Mouse (Mus musculus) hindbrain, embryonic 16.5 days (tissue): ENCODE data around the gene Sympk. TPM values are rescaled to one million over a fixed set of nuclear protein-coding genes. Genes with fewer than 3 reads are reported as not detected.
A peak's percentile ranks its signal among the peaks of the same experiment; 100 is the strongest.

Experiments
- ATAC-seq: fragments of 200-750 bp; cut with Nextera tagmentation; 2 replicates; pipeline ENCODE4 v1.8.0; 2017; ENCODE audit warnings: moderate TSS enrichment, moderate library complexity
- H3K27ac ChIP-seq: fragments of 300-500 bp; sonication (generic); 2 replicates; pipeline ENCODE4 v1.5.1; 2014; ENCODE audit warnings: low read depth, mild to moderate bottlenecking, control low read depth, low read length, moderate library complexity
- H3K27me3 ChIP-seq: fragments of 300-500 bp; sonication (generic); replicated peaks from 2 replicates; pipeline ENCODE4 v1.6.1; 2014; ENCODE audit warnings: low read length; ENCODE audit not compliant: control insufficient read depth, insufficient read depth
- H3K36me3 ChIP-seq: fragments of 300-500 bp; sonication (generic); 2 replicates; pipeline ENCODE4 v1.6.1; 2014; ENCODE audit warnings: mild to moderate bottlenecking, low read length, moderate library complexity, mixed read lengths; ENCODE audit not compliant: control insufficient read depth, insufficient read depth
- H3K4me1 ChIP-seq: fragments of 300-500 bp; sonication (generic); 2 replicates; pipeline ENCODE4 v1.6.1; 2014; ENCODE audit warnings: low read depth, low read length; ENCODE audit not compliant: control insufficient read depth, insufficient read depth
- H3K4me2 ChIP-seq: fragments of 300-500 bp; sonication (generic); 2 replicates; pipeline ENCODE4 v1.6.1; 2014; ENCODE audit warnings: mild to moderate bottlenecking, low read length, control low read depth, moderate library complexity
- H3K4me3 ChIP-seq: fragments of 300-500 bp; sonication (generic); 2 replicates; pipeline ENCODE4 v1.5.1; 2014; ENCODE audit warnings: mild to moderate bottlenecking, low read length, control low read depth, moderate library complexity
- H3K9ac ChIP-seq: fragments of 300-500 bp; sonication (generic); 2 replicates; pipeline ENCODE4 v1.6.1; 2014; ENCODE audit warnings: low read depth, mild to moderate bottlenecking, control low read depth, low read length, moderate library complexity
- H3K9me3 ChIP-seq: fragments of 300-500 bp; sonication (generic); 2 replicates; pipeline ENCODE4 v1.6.1; 2014; ENCODE audit warnings: mild to moderate bottlenecking, low read length, moderate library complexity; ENCODE audit not compliant: control insufficient read depth
- WGBS: fragments of 180-500 bp; shearing (Covaris S2); extraction: QIAGEN DNeasy Blood & Tissue Kit; methylation state at CpG from one replicate; pipeline ENCODE4 v1.1.7; 2014; 5-methylcytosine and 5-hydroxymethylcytosine counted together
- polyA plus RNA-seq: library from polyadenylated mRNA; unstranded; fragments of >200 nt; fragmentation: Nextera tagmentation; extraction: Ambion mirVana; gene quantifications from 2 replicates; pipeline ENCODE4 v1.2.1, GENCODE M21; 2015

The Sympk gene
- polyA plus RNA-seq, 1 experiment from 2014 or later: 24.1 TPM

DNA sequence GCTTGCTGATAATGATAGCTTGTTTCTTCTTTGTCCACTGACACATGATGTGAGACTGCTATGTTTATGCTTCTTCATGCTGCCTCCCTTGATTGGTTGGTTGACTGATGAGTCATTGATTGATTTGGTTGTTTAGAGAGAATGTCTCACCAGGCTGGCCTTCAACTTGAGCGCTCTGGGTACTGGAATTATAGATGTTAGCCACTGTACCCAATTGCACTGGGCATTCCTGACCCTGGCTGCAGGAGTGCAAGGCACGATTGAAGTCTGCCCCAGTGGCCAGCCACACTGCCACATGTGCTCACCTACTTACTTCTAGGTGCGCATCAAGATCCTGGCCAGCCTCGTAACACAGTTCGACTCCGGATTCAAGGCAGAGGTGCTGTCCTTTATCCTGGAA lies 20.4 kb downstream of the Sympk start:
- no peaks in the 10 kb centered on the region for H3K4me1 ChIP-seq
- H3K27me3 ChIP-seq: no peaks in the 10 kb centered on the region
- H3K36me3 ChIP-seq: peaks cover 78% of the 10 kb centered on the region
- no peak overlapping the region for H3K9ac ChIP-seq
- H3K9me3 ChIP-seq: no peaks in the 10 kb centered on the region
- no peak overlapping the region for H3K27ac ChIP-seq
- no peak overlapping the region for H3K4me3 ChIP-seq
- ATAC-seq: no peak
- H3K4me2 ChIP-seq: no peak overlapping the region
- WGBS: 92% methylated on average over 6 of the region's 6 CpGs

DNA sequence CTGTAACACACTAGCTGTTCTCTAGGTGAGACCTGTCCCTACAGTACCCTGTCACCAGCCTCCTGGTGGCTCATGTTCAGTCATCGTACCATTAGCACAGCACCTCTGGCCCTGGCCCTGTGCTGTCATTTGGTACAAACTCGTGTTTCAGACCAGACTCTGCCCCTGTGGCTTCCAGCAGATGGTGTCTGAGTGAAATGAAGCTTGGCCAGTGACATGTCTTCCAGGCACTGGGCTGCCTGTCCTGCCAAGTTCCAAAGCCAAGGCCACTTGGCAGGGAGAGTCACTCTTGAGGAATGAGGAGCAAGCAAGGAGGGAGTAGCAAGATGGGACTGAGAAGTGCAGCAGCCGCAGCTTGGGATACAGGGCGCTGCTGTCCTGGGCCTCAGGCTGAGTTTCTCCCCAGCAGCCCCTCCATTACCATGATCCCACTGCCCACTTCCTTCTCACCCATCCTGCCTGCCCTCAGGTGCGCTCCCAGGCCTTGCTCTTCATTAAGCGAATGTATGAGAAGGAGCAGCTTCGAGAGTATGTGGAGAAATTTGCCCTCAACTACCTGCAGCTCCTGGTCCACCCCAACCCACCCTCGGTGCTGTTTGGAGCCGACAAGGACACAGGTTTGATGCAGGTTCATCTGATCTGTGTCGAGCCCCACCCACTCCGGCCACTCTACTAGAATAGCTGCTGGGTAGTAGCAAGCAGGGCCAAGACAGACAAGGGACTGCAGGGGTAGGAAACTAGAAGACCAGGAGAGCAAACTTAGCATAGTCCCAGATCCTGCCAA lies 22.3 kb downstream of the Sympk start:
- Histone ChIP-seq H3K27ac (no peak overlapping the region), H3K36me3 (peaks cover 76% of the 10 kb centered on the region), H3K4me3 (no peak overlapping the region), H3K9ac (no peak overlapping the region), H3K9me3 (no peaks in the 10 kb centered on the region), H3K4me1 (no peaks in the 10 kb centered on the region), H3K4me2 (no peak overlapping the region), H3K27me3 (no peaks in the 10 kb centered on the region)
- 87% methylated on average over 11 of the region's 11 CpGs for WGBS
- ATAC-seq: 0 out of 2 replicates have a peak, but pooled peaks have one; percentile 10

DNA sequence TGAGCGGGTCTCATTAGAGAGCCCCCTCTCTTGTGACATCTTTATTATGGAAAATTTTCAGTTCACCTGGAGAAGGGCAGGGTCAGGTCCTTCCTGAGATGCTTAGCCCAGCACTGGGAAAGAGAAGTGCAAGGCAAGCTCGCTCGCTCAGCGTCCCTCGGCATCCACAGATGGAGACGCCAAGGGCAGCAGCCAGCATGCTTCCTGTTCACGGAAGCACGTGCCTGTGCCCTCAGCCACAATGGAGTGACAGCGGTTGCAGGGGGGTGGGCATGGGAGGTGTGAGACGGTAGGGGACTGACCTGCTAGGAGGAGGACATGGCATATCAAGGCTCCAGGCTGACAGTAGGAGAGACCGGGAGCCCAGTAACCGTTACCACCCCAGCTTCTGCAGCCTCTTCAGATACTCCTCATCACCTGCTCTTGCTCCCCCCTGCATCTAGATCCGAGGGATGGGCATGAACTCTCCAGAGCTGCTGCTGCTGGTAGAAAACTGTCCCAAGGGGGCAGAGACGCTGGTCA lies 23.9 kb downstream of the Sympk start:
- whole genome bisulfite sequencing: 90% methylated on average over 14 of the region's 14 CpGs
- Histone ChIP-seq H3K4me1 (no peaks in the 10 kb centered on the region), H3K36me3 (peaks cover 68% of the 10 kb centered on the region), H3K9ac (no peak overlapping the region), H3K9me3 (no peaks in the 10 kb centered on the region), H3K27ac (no peak overlapping the region), H3K4me2 (no peak overlapping the region), H3K27me3 (no peaks in the 10 kb centered on the region), H3K4me3 (no peak overlapping the region)
- ATAC-seq: no peak

DNA sequence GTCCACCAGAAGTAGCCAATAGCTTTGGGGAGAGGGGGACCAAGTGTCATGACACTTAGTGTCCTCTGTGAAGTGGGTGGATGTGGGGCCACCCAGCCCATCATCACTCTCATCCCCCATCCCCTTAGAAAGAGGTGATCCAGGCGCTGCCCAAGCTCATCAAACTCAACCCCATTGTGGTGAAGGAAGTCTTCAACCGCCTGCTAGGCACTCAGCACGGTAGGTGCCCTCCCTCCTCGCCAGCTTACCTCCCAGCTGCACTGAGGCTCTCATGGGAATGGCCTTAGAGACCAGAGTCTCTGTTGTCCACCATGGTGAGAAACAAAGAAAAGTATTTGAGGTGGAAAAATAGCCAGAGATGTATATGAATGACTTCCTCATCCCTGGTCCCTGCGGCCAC lies 25.1 kb downstream of the Sympk start:
- H3K4me3 ChIP-seq: no peak overlapping the region
- no peak overlapping the region for H3K9ac ChIP-seq
- H3K27me3 ChIP-seq: no peaks in the 10 kb centered on the region
- peaks cover 60% of the 10 kb centered on the region for H3K36me3 ChIP-seq
- no peak overlapping the region for H3K4me2 ChIP-seq
- H3K4me1 ChIP-seq: no peaks in the 10 kb centered on the region; the same call in 1 of the 2 replicates
- 90% methylated on average over 5 of the region's 5 CpGs for WGBS
- no peak overlapping the region for H3K27ac ChIP-seq
- no peak for ATAC-seq
- no peaks in the 10 kb centered on the region for H3K9me3 ChIP-seq

DNA sequence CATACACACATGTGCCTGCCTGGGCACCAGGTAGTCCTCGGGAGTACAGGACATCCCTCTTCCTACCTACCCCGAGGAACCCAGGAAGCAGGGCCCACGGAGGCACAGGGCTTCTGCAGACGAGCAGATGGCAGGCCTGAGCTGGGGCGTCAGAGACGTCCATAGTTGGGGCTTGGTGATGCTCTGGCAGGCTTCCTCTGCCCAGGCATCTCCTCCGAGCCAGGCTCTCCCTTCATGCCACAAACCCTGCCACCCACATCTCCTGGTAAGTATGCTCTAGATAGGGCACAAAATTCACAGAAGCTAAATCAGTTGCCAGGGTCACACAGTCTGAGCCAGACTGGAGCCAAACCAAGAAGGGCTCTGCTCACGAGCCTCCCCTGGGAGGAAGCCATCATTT lies 26.0 kb downstream of the Sympk start:
- no peak overlapping the region for H3K4me3 ChIP-seq
- no peaks in the 10 kb centered on the region for H3K9me3 ChIP-seq
- no peak for ATAC-seq
- WGBS: 87% methylated on average over 8 of the region's 8 CpGs
- H3K27me3 ChIP-seq: no peaks in the 10 kb centered on the region
- H3K4me2 ChIP-seq: no peak overlapping the region
- no peak overlapping the region for H3K9ac ChIP-seq
- no peaks in the 10 kb centered on the region; the same call in 1 of the 2 replicates for H3K4me1 ChIP-seq
- peaks cover 51% of the 10 kb centered on the region for H3K36me3 ChIP-seq
- no peak overlapping the region for H3K27ac ChIP-seq

DNA sequence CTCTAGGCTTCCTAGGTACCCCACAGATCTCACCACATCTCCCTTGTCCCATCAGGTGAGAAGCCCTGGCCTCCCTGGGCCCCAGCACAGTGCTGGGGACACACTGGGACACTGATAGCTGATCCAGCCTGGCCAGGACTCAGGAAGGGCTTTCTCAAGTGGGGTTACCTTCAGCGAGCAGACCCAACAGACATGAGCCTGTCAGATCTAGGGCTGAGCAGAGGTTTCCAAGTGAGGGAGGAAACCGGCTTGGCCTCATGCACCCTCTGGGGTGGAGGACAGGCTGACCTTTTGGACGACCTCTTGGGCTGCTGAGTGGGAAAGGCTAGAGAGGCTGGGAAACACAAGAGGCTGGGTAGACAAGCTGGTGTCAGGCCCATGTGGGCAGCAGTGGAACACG lies 27.0 kb downstream of the Sympk start:
- Histone ChIP-seq H3K9me3 (no peaks in the 10 kb centered on the region), H3K4me2 (no peak overlapping the region), H3K36me3 (peaks cover 43% of the 10 kb centered on the region), H3K4me1 (no peaks in the 10 kb centered on the region; the same call in 1 of the 2 replicates), H3K27me3 (no peaks in the 10 kb centered on the region), H3K9ac (no peak overlapping the region), H3K4me3 (no peak overlapping the region), H3K27ac (no peak overlapping the region)
- no peak for ATAC-seq
- WGBS: 75% methylated on average over 4 of the region's 4 CpGs

DNA sequence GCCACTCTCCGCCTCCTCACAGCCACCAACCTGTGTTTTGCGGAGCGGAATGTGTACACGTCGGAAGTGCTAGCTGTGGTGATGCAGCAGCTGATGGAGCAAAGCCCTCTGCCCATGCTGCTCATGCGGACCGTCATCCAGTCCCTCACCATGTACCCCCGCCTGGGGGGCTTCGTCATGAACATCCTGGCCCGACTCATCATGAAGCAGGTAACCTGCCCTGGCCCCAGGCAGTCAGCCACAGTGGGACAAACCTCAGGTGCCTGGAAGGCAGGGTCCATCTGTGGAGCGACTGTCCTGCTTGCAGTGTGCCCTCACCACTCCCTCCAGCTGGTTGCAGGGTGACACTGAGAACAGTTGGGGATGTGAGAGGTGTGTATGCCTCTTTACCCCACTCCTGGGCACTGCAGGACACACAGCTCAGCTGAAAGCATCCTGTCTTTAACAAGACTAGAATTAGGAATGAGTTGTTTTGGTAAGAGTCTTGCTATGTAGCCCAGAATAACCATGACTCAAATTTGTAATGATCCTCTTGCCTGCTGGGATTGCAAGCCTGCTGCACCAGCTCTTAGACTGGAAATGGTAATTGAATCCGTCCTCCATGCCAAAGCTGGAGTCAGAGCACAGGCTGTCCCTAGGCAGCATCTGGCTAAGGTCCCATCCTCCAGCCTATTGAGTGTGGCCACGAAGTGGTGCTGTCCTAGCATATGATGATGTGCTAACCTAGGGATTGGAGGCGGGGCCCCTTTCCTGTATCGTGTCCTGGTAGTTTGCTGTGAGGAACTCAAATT lies 28.4 kb downstream of the Sympk start:
- H3K27me3 ChIP-seq: no peaks in the 10 kb centered on the region
- H3K4me1 ChIP-seq: no peaks in the 10 kb centered on the region; the same call in 1 of the 2 replicates
- no peak overlapping the region for H3K9ac ChIP-seq
- WGBS: 88% methylated on average over 15 of the region's 15 CpGs
- no peak overlapping the region for H3K4me3 ChIP-seq
- H3K4me2 ChIP-seq: no peak overlapping the region
- no peaks in the 10 kb centered on the region for H3K9me3 ChIP-seq
- peaks cover 35% of the 10 kb centered on the region for H3K36me3 ChIP-seq
- no peak for ATAC-seq
- H3K27ac ChIP-seq: no peak overlapping the region

DNA sequence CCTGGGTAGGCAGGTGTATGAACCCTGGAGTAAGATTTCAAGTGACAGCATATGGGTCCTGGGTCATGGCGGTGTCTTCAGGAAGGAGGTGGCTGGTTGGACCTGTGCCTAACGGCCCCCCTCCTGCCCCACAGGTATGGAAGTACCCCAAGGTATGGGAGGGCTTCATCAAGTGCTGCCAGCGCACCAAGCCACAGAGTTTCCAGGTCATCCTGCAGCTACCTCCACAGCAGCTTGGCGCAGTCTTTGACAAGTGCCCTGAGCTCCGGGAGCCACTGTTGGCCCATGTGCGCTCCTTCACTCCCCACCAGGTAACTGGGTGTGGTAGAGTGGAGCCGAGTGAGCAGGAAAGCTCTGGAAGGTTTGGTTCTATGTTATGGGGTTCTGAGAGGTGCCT lies 29.0 kb downstream of the Sympk start:
- no peak overlapping the region for H3K9ac ChIP-seq
- peaks cover 29% of the 10 kb centered on the region for H3K36me3 ChIP-seq
- ATAC-seq: no peak
- no peaks in the 10 kb centered on the region for H3K27me3 ChIP-seq
- 91% methylated on average over 7 of the region's 7 CpGs for WGBS
- H3K4me3 ChIP-seq: no peak overlapping the region
- no peaks in the 10 kb centered on the region for H3K9me3 ChIP-seq
- no peak overlapping the region for H3K27ac ChIP-seq
- H3K4me2 ChIP-seq: no peak overlapping the region
- no peaks in the 10 kb centered on the region; the same call in 1 of the 2 replicates for H3K4me1 ChIP-seq
